Comparison of ENCODE assay signal across 9 mouse cellular contexts in genomic region chr7:57508860-57509632, GRCm38 (mm10). TPM values are rescaled to one million over a fixed set of nuclear protein-coding genes. Genes with fewer than 3 reads are reported as not detected.
A peak's percentile ranks its signal among the peaks of the same experiment; 100 is the strongest.
DNase-seq lines count a peak whose midpoint lies in the region; ATAC-seq lines count a peak whose summit lies in the region.
"Had no signal": no experiment of that assay in that cellular context is flagged by ENCODE, and none has a peak within 500 bp of the region (broad histone marks: within the 10 kb centered on the region; RNA-seq: fewer than 3 reads in every experiment).

No protein-coding gene starts in this region.

- H3K27ac ChIP-seq in embryonic facial prominence, embryonic 14.5 days (replicated peaks; ENCODE audit: low read depth, low read length): no peak overlapping the region
- H3K27ac ChIP-seq in intestine, embryonic 14.5 days (ENCODE audit: low read depth): no peak overlapping the region

- H3K4me3 ChIP-seq in embryonic facial prominence, embryonic 14.5 days (ENCODE audit: low read depth, low read length): peak overlapping the region; percentile 44
- peak overlapping the region; percentile 39 for H3K4me3 ChIP-seq in intestine, embryonic 14.5 days (ENCODE audit: low read depth, low read length)
- H3K4me3 ChIP-seq: megakaryocyte, embryonic 14.5 days had no signal

- peaks cover 57% of the 10 kb centered on the region for H3K27me3 ChIP-seq in embryonic facial prominence, embryonic 14.5 days (replicated peaks; ENCODE audit: control insufficient read depth, insufficient read depth, low read length)
- H3K27me3 ChIP-seq in intestine, embryonic 14.5 days (replicated peaks; ENCODE audit: control insufficient read depth, insufficient read depth, low read length): peaks cover 60% of the 10 kb centered on the region

- intact Hi-C loops in left cerebral cortex, postnatal 36 days (cut with DNase I): loop anchor here (10.0 kb wide), 1 partner anchor 886 kb away; no protein-coding TSS in a partner anchor

- H3K4me2 ChIP-seq in embryonic facial prominence, embryonic 14.5 days (ENCODE audit: low read depth, low read length): peak overlapping the region; percentile 69
- peak overlapping the region; percentile 69 for H3K4me2 ChIP-seq in intestine, embryonic 14.5 days (ENCODE audit: low read length)

- 1% methylated on average over 25 of the region's 72 CpGs for WGBS in embryonic facial prominence, embryonic 14.5 days
- 3% methylated on average over 59 of the region's 72 CpGs for WGBS in intestine, embryonic 14.5 days

- H3K9me3 ChIP-seq in embryonic facial prominence, embryonic 14.5 days (ENCODE audit: control insufficient read depth, low read length): no peaks in the 10 kb centered on the region
- no peaks in the 10 kb centered on the region for H3K9me3 ChIP-seq in intestine, embryonic 14.5 days (ENCODE audit: control insufficient read depth, low read length)

- no peaks in the 10 kb centered on the region for H3K36me3 ChIP-seq in embryonic facial prominence, embryonic 14.5 days (ENCODE audit: control insufficient read depth, insufficient read depth, low read length)
- no peaks in the 10 kb centered on the region for H3K36me3 ChIP-seq in intestine, embryonic 14.5 days (ENCODE audit: control insufficient read depth, insufficient read depth, low read length)

- H3K4me1 ChIP-seq in embryonic facial prominence, embryonic 14.5 days (ENCODE audit: control insufficient read depth, insufficient read depth, low read length): no peaks in the 10 kb centered on the region
- no peaks in the 10 kb centered on the region for H3K4me1 ChIP-seq in intestine, embryonic 14.5 days (replicated peaks; ENCODE audit: control insufficient read depth, insufficient read depth, low read length)
- H3K4me1 ChIP-seq: megakaryocyte, embryonic 14.5 days had no signal

- ATAC-seq in embryonic facial prominence, embryonic 14.5 days (ENCODE audit: low read depth): peak; percentile 44
- peak; percentile 71 for ATAC-seq in intestine, embryonic 14.5 days (replicated peaks; ENCODE audit: low FRiP score, low TSS enrichment, low read depth)

- H3K9ac ChIP-seq in embryonic facial prominence, embryonic 14.5 days (ENCODE audit: low read depth, low read length): no peak overlapping the region
- H3K9ac ChIP-seq in intestine, embryonic 14.5 days (ENCODE audit: low read length): no peak overlapping the region

- peak; percentile 39 to 60 for DNase-seq in left cerebral cortex, postnatal 36 days (ENCODE audit: low spot score in 2 of 2)
- DNase-seq in left cerebral cortex, adult 9 months (ENCODE audit: low spot score in 2 of 2): no peak
- peak; percentile 3 for DNase-seq in embryonic facial prominence, embryonic 14.5 days (ENCODE audit: low spot score)
- peak; percentile 56 for DNase-seq in intestine, embryonic 14.5 days (ENCODE audit: low spot score)
- peak; percentile 51 for DNase-seq in retina, embryonic 14.5 days (ENCODE audit: low spot score)
- DNase-seq in ovary, postnatal 10 days (ENCODE audit: low spot score): no peak
- DNase-seq in adrenal gland, postnatal 10 days: no peak
- DNase-seq in cerebellum, adult 9-11 months: no peak

RNA-seq across cellular contexts. Expression of gene Gabra5, which starts 0.8 kb away (rescaled TPM):
- 10 to 100 TPM; 45.2 to 50.0 TPM for total RNA-seq in left cerebral cortex, postnatal 36 days (2021)
- 1.6 and 1.7 TPM in 2 replicates for polyA plus RNA-seq in embryonic facial prominence, embryonic 14.5 days (2014; fragmentation: Nextera tagmentation; extraction: Ambion mirVana)
- polyA plus RNA-seq in intestine, embryonic 14.5 days (2014; fragmentation: Nextera tagmentation; extraction: Ambion mirVana): 0.38 and 0.49 TPM in 2 replicates
- under 1 TPM; 0.15 to 0.33 TPM for total RNA-seq in adrenal gland, postnatal 10 days (2021)

Comparison
In these comparisons a context has a peak if more than half of its experiments do, and no peak if none do; other contexts are left out.
1. DNase-seq: peak in left cerebral cortex, postnatal 36 days (2 of 2), embryonic facial prominence, embryonic 14.5 days (single experiment), intestine, embryonic 14.5 days (single experiment) and retina, embryonic 14.5 days (single experiment); none in left cerebral cortex, adult 9 months (0 of 2), ovary, postnatal 10 days (single experiment), adrenal gland, postnatal 10 days (single experiment) and cerebellum, adult 9-11 months (single experiment).
2. RNA of gene Gabra5, which starts 0.8 kb away (total RNA-seq): 45.2 to 50.0 TPM in left cerebral cortex, postnatal 36 days; 0.15 to 0.33 TPM in adrenal gland, postnatal 10 days; every median in the first group is over 10 times any median in the second.